Mouse (Mus musculus): ENCODE data around the gene Nbea. TPM values are rescaled to one million over a fixed set of nuclear protein-coding genes. Genes with fewer than 3 reads are reported as not detected.

Gene Nbea
- polyA plus RNA-seq, 1 experiment from 2014 or later, result 5.4 TPM

GRCm38 (mm10) chr3:55590727-55591126 lies 592.8 kb downstream of the Nbea start:
- no peak for ATAC-seq (ENCODE audit: low read depth)
- 70% methylated on average over 6 of the region's 6 CpGs for WGBS
- Histone ChIP-seq H3K4me3 (ENCODE audit: low read length) (no peak overlapping the region), H3K36me3 (ENCODE audit: control insufficient read depth, insufficient read depth, low read length) (no peaks in the 10 kb centered on the region), H3K9me3 (ENCODE audit: control insufficient read depth, low read length) (no peaks in the 10 kb centered on the region), H3K27ac (ENCODE audit: low read length) (no peak overlapping the region), H3K4me1 (replicated peaks; ENCODE audit: control insufficient read depth, insufficient read depth, low read length) (peaks cover 6% of the 10 kb centered on the region), H3K9ac (ENCODE audit: low read length) (no peak overlapping the region), H3K27me3 (ENCODE audit: control insufficient read depth, insufficient read depth, low read depth, low read length) (no peaks in the 10 kb centered on the region), H3K4me2 (ENCODE audit: low read depth, low read length) (no peak overlapping the region)

GRCm38 (mm10) chr3:55590291-55590690 lies 593.2 kb downstream of the Nbea start:
- H3K4me2 ChIP-seq (ENCODE audit: low read depth, low read length), result no peak overlapping the region
- H3K27me3 ChIP-seq (ENCODE audit: control insufficient read depth, insufficient read depth, low read depth, low read length), result no peaks in the 10 kb centered on the region
- no peaks in the 10 kb centered on the region for H3K36me3 ChIP-seq (ENCODE audit: control insufficient read depth, insufficient read depth, low read length)
- H3K27ac ChIP-seq (ENCODE audit: low read length), result no peak overlapping the region
- WGBS, result 64% methylated on average over 2 of the region's 2 CpGs
- H3K9ac ChIP-seq (ENCODE audit: low read length), result no peak overlapping the region
- H3K4me3 ChIP-seq (ENCODE audit: low read length), result no peak overlapping the region
- H3K9me3 ChIP-seq (ENCODE audit: control insufficient read depth, low read length), result no peaks in the 10 kb centered on the region
- H3K4me1 ChIP-seq (replicated peaks; ENCODE audit: control insufficient read depth, insufficient read depth, low read length), result peaks cover 6% of the 10 kb centered on the region
- ATAC-seq (ENCODE audit: low read depth), result no peak

DNA sequence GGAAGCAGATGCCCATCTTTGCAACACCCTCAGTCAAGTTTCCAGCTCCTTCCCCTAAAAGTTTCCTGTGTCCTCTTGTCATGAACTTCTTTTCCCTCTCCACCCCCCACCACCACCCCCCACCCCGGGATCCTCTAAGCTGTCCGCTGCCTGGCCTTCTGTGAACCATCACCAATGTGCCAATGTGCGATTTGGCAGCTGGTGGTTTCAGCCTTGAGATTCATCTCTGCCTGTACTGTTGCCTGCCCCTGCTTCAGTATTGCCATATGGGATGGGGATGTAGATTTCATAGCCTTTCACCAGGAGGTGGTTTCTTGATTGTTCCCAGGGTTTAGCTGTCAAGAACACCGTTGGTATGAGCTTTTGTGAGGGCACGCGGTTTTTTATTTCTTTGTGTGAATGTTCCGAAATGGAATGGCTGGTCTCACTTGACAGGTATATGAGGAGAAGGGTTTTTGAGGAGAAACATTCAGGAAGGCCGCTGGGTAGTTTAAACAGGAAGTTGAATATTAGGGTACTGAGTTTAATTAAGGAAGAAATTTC lies 594.0 kb downstream of the Nbea start:
- Histone ChIP-seq H3K9me3 (ENCODE audit: control insufficient read depth, low read length) (no peaks in the 10 kb centered on the region), H3K4me2 (ENCODE audit: low read depth, low read length) (no peak overlapping the region), H3K27ac (ENCODE audit: low read length) (no peak overlapping the region), H3K4me3 (ENCODE audit: low read length) (no peak overlapping the region), H3K4me1 (replicated peaks; ENCODE audit: control insufficient read depth, insufficient read depth, low read length) (peaks cover 6% of the 10 kb centered on the region), H3K9ac (ENCODE audit: low read length) (no peak overlapping the region), H3K27me3 (ENCODE audit: control insufficient read depth, insufficient read depth, low read depth, low read length) (no peaks in the 10 kb centered on the region), H3K36me3 (ENCODE audit: control insufficient read depth, insufficient read depth, low read length) (no peaks in the 10 kb centered on the region)
- ATAC-seq (ENCODE audit: low read depth), result no peak
- 64% methylated on average over 8 of the region's 8 CpGs for WGBS

DNA sequence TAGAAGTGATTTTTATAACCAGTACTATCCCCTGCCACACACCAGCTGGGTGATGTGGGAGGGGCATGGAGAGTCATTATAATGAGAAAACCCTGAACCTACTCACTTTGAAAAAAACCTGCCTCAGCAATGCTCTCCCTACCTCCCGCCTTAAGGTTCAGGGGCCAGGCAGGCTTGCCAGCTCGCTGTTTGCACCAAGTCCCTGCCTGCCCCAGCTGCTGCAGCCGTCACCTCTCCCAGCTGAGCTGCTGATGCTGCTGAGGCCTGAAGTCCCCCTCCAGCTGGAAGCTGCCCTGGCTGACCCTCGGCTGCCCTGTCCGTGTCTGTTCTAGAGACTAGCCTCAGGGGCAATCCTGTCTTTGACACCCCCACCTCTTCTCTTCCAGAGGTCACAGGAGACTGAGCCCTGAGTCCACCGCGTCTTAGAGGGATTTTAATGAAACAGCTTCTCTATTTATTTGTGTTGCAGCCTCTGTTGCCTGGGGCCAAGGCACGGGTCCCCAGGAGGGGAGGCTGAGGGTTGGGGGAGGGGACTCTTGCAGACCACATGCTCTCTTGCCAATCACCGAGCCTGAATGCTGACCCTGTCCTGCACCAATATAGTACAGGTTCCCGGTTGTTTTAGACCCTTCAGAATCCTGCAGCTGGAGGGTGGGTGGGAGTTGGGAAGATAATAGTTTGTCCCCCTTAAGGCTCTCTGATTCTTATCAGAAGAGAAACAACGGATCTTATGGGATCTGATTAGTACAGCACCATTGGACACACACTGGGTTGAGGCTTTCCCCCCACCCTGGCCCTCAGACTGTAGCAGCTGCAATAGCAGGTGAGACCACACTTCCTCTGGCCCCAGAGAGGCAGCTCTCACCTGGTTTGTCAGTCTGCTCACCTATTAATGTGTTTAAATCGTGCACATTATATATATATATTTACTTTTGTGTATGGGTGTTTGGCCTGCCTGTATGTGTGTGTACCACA lies 595.2 kb downstream of the Nbea start:
- Histone ChIP-seq H3K4me3 (ENCODE audit: low read length) (no peak overlapping the region), H3K4me2 (ENCODE audit: low read depth, low read length) (no peak overlapping the region), H3K27me3 (ENCODE audit: control insufficient read depth, insufficient read depth, low read depth, low read length) (no peaks in the 10 kb centered on the region), H3K9me3 (ENCODE audit: control insufficient read depth, low read length) (no peaks in the 10 kb centered on the region), H3K4me1 (replicated peaks; ENCODE audit: control insufficient read depth, insufficient read depth, low read length) (peaks cover 6% of the 10 kb centered on the region), H3K36me3 (ENCODE audit: control insufficient read depth, insufficient read depth, low read length) (no peaks in the 10 kb centered on the region), H3K9ac (ENCODE audit: low read length) (no peak overlapping the region), H3K27ac (ENCODE audit: low read length) (no peak overlapping the region)
- 16% methylated on average over 12 of the region's 12 CpGs for WGBS
- peak; percentile 54; the same call in 1 of the 2 replicates for ATAC-seq (ENCODE audit: low read depth)

GRCm38 (mm10) chr3:55587434-55587971 lies 596.0 kb downstream of the Nbea start:
- Histone ChIP-seq H3K9me3 (ENCODE audit: control insufficient read depth, low read length) (no peaks in the 10 kb centered on the region), H3K4me3 (ENCODE audit: low read length) (no peak overlapping the region), H3K27me3 (ENCODE audit: control insufficient read depth, insufficient read depth, low read depth, low read length) (no peaks in the 10 kb centered on the region), H3K27ac (ENCODE audit: low read length) (no peak overlapping the region), H3K9ac (ENCODE audit: low read length) (no peak overlapping the region), H3K36me3 (ENCODE audit: control insufficient read depth, insufficient read depth, low read length) (no peaks in the 10 kb centered on the region), H3K4me1 (replicated peaks; ENCODE audit: control insufficient read depth, insufficient read depth, low read length) (peaks cover 6% of the 10 kb centered on the region), H3K4me2 (ENCODE audit: low read depth, low read length) (no peak overlapping the region)
- ATAC-seq (ENCODE audit: low read depth), result no peak
- WGBS, result 40% methylated on average over 12 of the region's 12 CpGs
